29 mouse cellular contexts compared by ENCODE assay signal in the genomic region with DNA sequence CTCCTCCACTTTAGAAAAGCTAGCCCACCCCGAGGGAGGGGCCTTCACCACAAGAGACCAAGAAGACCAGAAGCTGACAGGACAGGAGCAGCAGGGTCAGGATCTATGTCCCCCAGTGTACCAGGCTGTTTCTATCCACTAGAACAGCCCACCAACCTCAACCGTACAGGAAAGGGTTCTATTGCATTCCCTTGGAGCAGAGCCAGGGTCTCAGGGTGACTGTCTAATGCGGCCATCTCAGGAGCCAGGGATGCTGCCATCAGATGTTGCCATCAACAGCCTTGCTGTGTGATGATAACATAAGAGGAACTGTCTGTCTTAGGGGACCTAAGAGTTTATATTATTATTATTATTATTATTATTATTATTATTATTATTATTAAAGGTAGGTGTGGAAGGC. TPM values are rescaled to one million over a fixed set of nuclear protein-coding genes. Genes with fewer than 3 reads are reported as not detected.
"Had no signal": no experiment of that assay in that cellular context is flagged by ENCODE, and none has a peak within 500 bp of the region (broad histone marks: within the 10 kb centered on the region; RNA-seq: fewer than 3 reads in every experiment).

No protein-coding gene starts in this region.

- H3K4me3 ChIP-seq: heart, embryonic 13.5 days; heart, embryonic 15.5 days; intestine, embryonic 15.5 days; kidney, embryonic 15.5 days; left cerebral cortex, adult 2 months; limb, embryonic 13.5 days; limb, embryonic 15.5 days; liver, embryonic 12.5 days had no signal

- H3K9me3 ChIP-seq: heart, embryonic 13.5 days; heart, embryonic 15.5 days; intestine, embryonic 15.5 days; kidney, embryonic 15.5 days; limb, embryonic 15.5 days; liver, embryonic 12.5 days had no signal

- H3K9ac ChIP-seq: heart, embryonic 13.5 days; heart, embryonic 15.5 days; hindbrain, embryonic 14.5 days; intestine, embryonic 15.5 days; kidney, embryonic 15.5 days; limb, embryonic 15.5 days; liver, embryonic 12.5 days; liver, embryonic 14.5 days had no signal

- H3K27ac ChIP-seq: heart, embryonic 13.5 days; heart, embryonic 15.5 days; hindbrain, embryonic 14.5 days; intestine, embryonic 15.5 days; kidney, embryonic 15.5 days; kidney, postnatal 0 days; left cerebral cortex, adult 2 months; limb, embryonic 13.5 days; limb, embryonic 15.5 days; liver, embryonic 12.5 days; liver, embryonic 14.5 days had no signal

- ATAC-seq: hindbrain, embryonic 16.5 days; inflammation-experienced regulatory T-cells, adult 6 months; intestine, embryonic 15.5 days; intestine, postnatal 0 days; liver, embryonic 12.5 days had no signal

- H3K4me2 ChIP-seq: heart, embryonic 11.5 days; heart, embryonic 13.5 days; heart, embryonic 15.5 days; hindbrain, embryonic 14.5 days; intestine, embryonic 15.5 days; kidney, embryonic 15.5 days; limb, embryonic 13.5 days; limb, embryonic 15.5 days; liver, embryonic 12.5 days had no signal

- H3K36me3 ChIP-seq: heart, embryonic 13.5 days; heart, embryonic 15.5 days; intestine, embryonic 15.5 days; kidney, embryonic 15.5 days; limb, embryonic 13.5 days; limb, embryonic 15.5 days; liver, embryonic 12.5 days had no signal

- DNase-seq: gastrocnemius, postnatal 14 days; gastrocnemius, postnatal 36 days; heart, adult 18-20 months; heart, postnatal 14 days; heart, postnatal 36 days; kidney, adult 18-20 months; kidney, adult 8-10 months; kidney, postnatal 14 days; kidney, postnatal 36 days; layer of hippocampus, adult 9-11 months had no signal

RNA-seq across cellular contexts. Expression of gene Tbx1, which starts 13.4 kb away (rescaled TPM):
- total RNA-seq: hematopoietic stem cell, adult 5-6 weeks; liver, adult 2 months had no signal
- polyA plus RNA-seq: inflammation-experienced regulatory T-cells, adult 6 months; liver, embryonic 12.5 days had no signal

RNA-seq across cellular contexts. Expression of gene Gp1bb, which starts 45.1 kb away (rescaled TPM):
- total RNA-seq: gastrocnemius, adult 18-20 months; gastrocnemius, adult 8-10 months; gastrocnemius, postnatal 14 days; gastrocnemius, postnatal 36 days; liver, adult 2 months had no signal
- polyA plus RNA-seq: inflammation-experienced regulatory T-cells, adult 6 months; liver, adult 2 months had no signal

RNA-seq across cellular contexts. Expression of gene Gm49601, which starts 49.2 kb away (rescaled TPM):
- total RNA-seq: hematopoietic stem cell, adult 5-6 weeks; liver, adult 2 months had no signal
- polyA plus RNA-seq: inflammation-experienced regulatory T-cells, adult 6 months; liver, adult 2 months had no signal
